Mouse (Mus musculus) MEL (cell line): ENCODE data around the gene Grik5. TPM values are rescaled to one million over a fixed set of nuclear protein-coding genes. Genes with fewer than 3 reads are reported as not detected.

ENCODE experiments used
- DNase-seq: peaks from one replicate; pipeline ENCODE4 v3.0.0; 2011; ENCODE audit warnings: low read depth, low spot score
- H3K27ac ChIP-seq: 2 replicates; pipeline ENCODE4 v1.5.1; 2012; ENCODE audit warnings: low read depth, mild to moderate bottlenecking, control low read depth, low read length, moderate library complexity; ENCODE audit not compliant: control insufficient read depth
- H3K27me3 ChIP-seq, 2 experiments: fragments of 150-350 bp in 1 of 2; sonication (generic) in 1 of 2; 2 replicates each; pipeline ENCODE4 v1.6.1; 2012; ENCODE audit warnings: low read length in 2 of 2, mild to moderate bottlenecking in 2 of 2, improper control_type of control experiment in 1 of 2, moderate library complexity in 1 of 2; ENCODE audit not compliant: insufficient read depth in 2 of 2, control insufficient read depth in 1 of 2
- H3K36me3 ChIP-seq, 2 experiments: 2 replicates each; pipeline ENCODE4 v1.6.1; 2012 to 2014; ENCODE audit warnings: low read length in 2 of 2, improper control_type of control experiment in 1 of 2, inconsistent platforms in 1 of 2, mild to moderate bottlenecking in 1 of 2; ENCODE audit not compliant: insufficient read depth in 2 of 2, control insufficient read depth in 1 of 2
- H3K4me1 ChIP-seq, 2 experiments: fragments of 150-350 bp in 1 of 2; sonication (generic) in 1 of 2; 2 replicates each; pipeline ENCODE4 v1.6.1; 2012; ENCODE audit warnings: low read length in 2 of 2, improper control_type of control experiment in 1 of 2, mild to moderate bottlenecking in 1 of 2; ENCODE audit not compliant: insufficient read depth in 2 of 2, control insufficient read depth in 1 of 2
- H3K4me3 ChIP-seq, 2 experiments: fragments of 150-350 bp in 1 of 2; sonication (generic) in 1 of 2; 2 replicates each; pipeline ENCODE4 v1.5.1; 2012; ENCODE audit warnings: low read depth in 2 of 2, low read length in 2 of 2, mild to moderate bottlenecking in 2 of 2, moderate library complexity in 2 of 2, control low read depth in 1 of 2, improper control_type of control experiment in 1 of 2; ENCODE audit not compliant: control insufficient read depth in 1 of 2, insufficient read depth in 1 of 2
- H3K79me2 ChIP-seq: 2 replicates; pipeline ENCODE4 v1.6.1; 2012; ENCODE audit warnings: mild to moderate bottlenecking, low read length, moderate library complexity; ENCODE audit not compliant: control insufficient read depth, poor library complexity, insufficient read depth
- H3K9ac ChIP-seq: 2 replicates; pipeline ENCODE4 v1.6.1; 2012; ENCODE audit warnings: low read depth, mild to moderate bottlenecking, control low read depth, low read length, moderate library complexity; ENCODE audit not compliant: control insufficient read depth, poor library complexity, severe bottlenecking
- H3K9me3 ChIP-seq: fragments of 150-350 bp; sonication (generic); replicated peaks from 2 replicates; pipeline ENCODE4 v1.6.1; 2012; ENCODE audit warnings: mild to moderate bottlenecking, low read length, improper control_type of control experiment, moderate library complexity; ENCODE audit not compliant: insufficient read depth
- CHD2 ChIP-seq: IDR thresholded peaks from 2 replicates; pipeline ENCODE4 v1.6.1; 2011; ENCODE audit warnings: low read length, improper control_type of control experiment
- CTCF ChIP-seq, 3 experiments: IDR thresholded peaks in 2 of 3; conservative IDR thresholded peaks in 1 of 3; 2 replicates each; pipeline ENCODE4 v1.5.1; 2011 to 2012; ENCODE audit warnings: low read length in 3 of 3, low read depth in 2 of 3, mild to moderate bottlenecking in 2 of 3, improper control_type of control experiment in 1 of 3, inconsistent platforms in 1 of 3, mixed read lengths in 1 of 3, moderate library complexity in 1 of 3; ENCODE audit not compliant: control insufficient read depth in 1 of 3, insufficient read depth in 1 of 3, poor library complexity in 1 of 3, severe bottlenecking in 1 of 3
- E2F4 ChIP-seq: IDR thresholded peaks from 2 replicates; pipeline ENCODE4 v1.6.1; 2011; ENCODE audit warnings: low read depth, low read length, improper control_type of control experiment, borderline replicate concordance
- ELF1 ChIP-seq: IDR thresholded peaks from 2 replicates; pipeline ENCODE4 v1.6.1; 2014; ENCODE audit warnings: low read depth, mild to moderate bottlenecking, inconsistent platforms, low read length, improper control_type of control experiment, moderate library complexity
- EP300 ChIP-seq, 2 experiments: IDR thresholded peaks; 2 replicates each; pipeline ENCODE4 v1.6.1; 2011; ENCODE audit warnings: improper control_type of control experiment in 2 of 2, low read length in 2 of 2, low read depth in 1 of 2, mild to moderate bottlenecking in 1 of 2
- ETS1 ChIP-seq: IDR thresholded peaks from 2 replicates; pipeline ENCODE4 v1.6.1; 2012; ENCODE audit warnings: low read depth, mild to moderate bottlenecking, inconsistent platforms, low read length, improper control_type of control experiment, moderate library complexity
- GABPA ChIP-seq: IDR thresholded peaks from 2 replicates; pipeline ENCODE4 v1.6.1; 2012; ENCODE audit warnings: low read depth, mild to moderate bottlenecking, inconsistent platforms, low read length, improper control_type of control experiment, moderate library complexity
- GATA1 ChIP-seq: IDR thresholded peaks from 2 replicates; pipeline ENCODE4 v1.6.1; 2011; ENCODE audit warnings: low read depth, low read length, improper control_type of control experiment
- JUND ChIP-seq: IDR thresholded peaks from 2 replicates; pipeline ENCODE4 v1.6.1; 2011; ENCODE audit warnings: low read depth, mild to moderate bottlenecking, improper control_type of control experiment, low read length
- MEF2A ChIP-seq: IDR thresholded peaks from 2 replicates; pipeline ENCODE4 v1.6.1; 2014; ENCODE audit warnings: low read depth, mild to moderate bottlenecking, inconsistent platforms, low read length, improper control_type of control experiment; ENCODE audit not compliant: poor library complexity, insufficient replicate concordance, severe bottlenecking; ENCODE audit errors: extremely low read depth
- MXI1 ChIP-seq: IDR thresholded peaks from 2 replicates; pipeline ENCODE4 v1.6.1; 2011; ENCODE audit warnings: mild to moderate bottlenecking, low read depth, low read length, improper control_type of control experiment
- NELFE ChIP-seq: IDR thresholded peaks from 2 replicates; pipeline ENCODE4 v1.6.1; 2011; ENCODE audit warnings: low read depth, low read length, improper control_type of control experiment
- NRF1 ChIP-seq: IDR thresholded peaks from 2 replicates; pipeline ENCODE4 v1.6.1; 2014; ENCODE audit warnings: low read depth, mild to moderate bottlenecking, inconsistent platforms, low read length, improper control_type of control experiment, moderate library complexity; ENCODE audit not compliant: poor library complexity, insufficient read depth, severe bottlenecking
- POLR2AphosphoS2 ChIP-seq: IDR thresholded peaks from 2 replicates; pipeline ENCODE4 v1.6.1; 2011; ENCODE audit warnings: low read length, improper control_type of control experiment
- RAD21 ChIP-seq: IDR thresholded peaks from 2 replicates; pipeline ENCODE4 v1.6.1; 2011; ENCODE audit warnings: mild to moderate bottlenecking, low read depth, low read length, improper control_type of control experiment
- RCOR1 ChIP-seq: IDR thresholded peaks from 2 replicates; pipeline ENCODE4 v1.6.1; 2012; ENCODE audit warnings: low read depth, mild to moderate bottlenecking, inconsistent platforms, low read length, improper control_type of control experiment
- SMC3 ChIP-seq: IDR thresholded peaks from 2 replicates; pipeline ENCODE4 v1.6.1; 2011; ENCODE audit warnings: low read depth, low read length, improper control_type of control experiment
- TCF12 ChIP-seq: IDR thresholded peaks from 2 replicates; pipeline ENCODE4 v1.6.1; 2014; ENCODE audit warnings: low read depth, mild to moderate bottlenecking, inconsistent platforms, low read length, improper control_type of control experiment, moderate library complexity
- USF1 ChIP-seq: IDR thresholded peaks from 2 replicates; pipeline ENCODE4 v1.6.1; 2014; ENCODE audit warnings: low read depth, mild to moderate bottlenecking, inconsistent platforms, low read length, improper control_type of control experiment, moderate library complexity
- ZC3H11A ChIP-seq: IDR thresholded peaks from 2 replicates; pipeline ENCODE4 v1.6.1; 2012; ENCODE audit warnings: low read depth, mild to moderate bottlenecking, inconsistent platforms, low read length, improper control_type of control experiment
- ZKSCAN1 ChIP-seq: IDR thresholded peaks from 2 replicates; pipeline ENCODE4 v1.6.1; 2012; ENCODE audit warnings: low read depth, mild to moderate bottlenecking, inconsistent platforms, low read length, improper control_type of control experiment, moderate library complexity
- ZNF384 ChIP-seq: IDR thresholded peaks from 2 replicates; pipeline ENCODE4 v1.6.1; 2012; ENCODE audit warnings: low read depth, mild to moderate bottlenecking, inconsistent platforms, low read length, improper control_type of control experiment
- polyA plus RNA-seq, 2 experiments: library from polyadenylated mRNA; stranded (reverse) in 1 of 2; unstranded in 1 of 2; fragments of >175 nt in 1 of 2; fragments of >200 nt in 1 of 2; gene quantifications; 2 replicates each; pipeline versions ENCODE4 v1.2.1 to v1.2.4; 2012; ENCODE audit warnings: low replicate concordance in 2 of 2, low read depth in 1 of 2; ENCODE audit not compliant: insufficient read length in 2 of 2, insufficient read depth in 1 of 2, missing spikeins in 1 of 2
- total RNA-seq: library from RNA; depleted of rRNA; stranded (reverse); fragments of 300-350 nt; gene quantifications from 2 replicates; pipeline ENCODE4 v1.2.3, GENCODE M21; 2012

Gene Grik5
- total and polyA plus RNA-seq, 3 experiments: 3.5 to 22.0 TPM; not detected in 1

DNA sequence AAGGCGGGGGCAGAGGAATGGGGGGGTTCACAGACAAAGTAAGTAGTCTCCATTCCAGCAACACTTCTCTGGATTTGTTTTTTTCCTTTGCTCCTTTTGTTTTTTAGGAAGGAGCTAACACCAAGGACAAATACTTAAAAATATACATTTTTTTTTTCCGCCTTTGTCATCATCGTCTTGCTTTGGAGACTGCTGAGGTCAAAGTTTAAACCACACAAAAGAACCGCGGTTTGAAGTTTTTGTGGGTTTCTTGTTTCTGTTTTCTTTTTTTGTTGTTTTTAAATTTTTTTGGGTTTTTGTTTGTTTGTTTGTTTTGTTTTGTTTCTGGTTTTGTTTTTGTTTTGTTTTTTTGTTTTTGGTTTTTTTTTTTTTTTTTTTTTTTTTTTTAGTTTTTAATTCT lies 15.8 kb upstream of the Grik5 start:
- H3K36me3 ChIP-seq: peaks cover 2 to 22% of the 10 kb centered on the region in 2 experiments; a peak in 3 of 4 replicates
- TF ChIP-seq ZKSCAN1: no peak
- no peak for TF ChIP-seq POLR2AphosphoS2
- no peak for TF ChIP-seq ELF1
- TF ChIP-seq CHD2: no peak
- no peak for TF ChIP-seq ETS1
- no peak for TF ChIP-seq NELFE
- peaks cover 3 to 23% of the 10 kb centered on the region in 2 experiments; a peak in 3 of 4 replicates for H3K4me1 ChIP-seq
- H3K27ac ChIP-seq: no peak overlapping the region
- H3K9ac ChIP-seq: no peak overlapping the region
- H3K79me2 ChIP-seq: no peaks in the 10 kb centered on the region; the same call in 1 of the 2 replicates
- no peak for DNase-seq
- H3K27me3 ChIP-seq: no peaks in the 10 kb centered on the region
- no peaks in the 10 kb centered on the region for H3K9me3 ChIP-seq
- no peak overlapping the region for H3K4me3 ChIP-seq

DNA sequence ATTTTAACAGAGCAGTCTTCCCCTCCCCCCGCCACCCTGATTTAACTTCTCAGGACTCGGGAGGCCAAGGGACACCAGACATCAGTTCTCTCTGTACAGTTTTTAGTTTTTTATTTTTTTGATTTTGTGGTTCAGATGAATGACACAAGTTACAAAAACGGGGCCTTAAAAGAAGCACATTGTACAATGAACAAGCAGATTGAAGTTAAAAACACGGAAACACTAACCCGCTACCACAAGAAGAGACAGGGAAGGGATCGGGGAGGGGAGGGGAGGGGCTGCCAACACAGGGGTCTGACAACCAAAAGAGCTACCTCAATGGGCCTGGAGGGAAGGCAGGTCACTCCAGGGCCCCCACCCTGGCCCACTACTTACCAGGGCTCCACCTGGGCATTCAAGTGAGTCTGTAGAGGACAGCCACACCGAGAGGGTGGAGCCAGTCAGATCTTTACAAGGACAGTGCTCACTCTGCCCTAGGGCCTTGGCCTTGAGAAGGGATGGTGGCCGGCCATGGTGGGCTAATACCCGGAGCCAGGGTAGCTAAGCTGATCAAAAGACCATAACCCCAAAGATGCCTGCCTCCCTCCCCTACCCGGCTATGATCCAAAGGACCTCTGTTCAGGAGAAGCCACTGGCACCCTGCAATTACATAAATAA lies 15.2 kb upstream of the Grik5 start:
- H3K79me2 ChIP-seq: no peaks in the 10 kb centered on the region; the same call in 1 of the 2 replicates
- no peaks in the 10 kb centered on the region for H3K9me3 ChIP-seq
- no peak overlapping the region for H3K4me3 ChIP-seq
- H3K4me1 ChIP-seq: peaks cover 3 to 24% of the 10 kb centered on the region in 2 experiments; a peak in 3 of 4 replicates
- TF ChIP-seq GATA1: no peak
- TF ChIP-seq RCOR1: no peak
- TF ChIP-seq NRF1: no peak
- no peak for TF ChIP-seq SMC3
- no peak for TF ChIP-seq MXI1
- TF ChIP-seq GABPA: no peak
- no peak for TF ChIP-seq MEF2A
- no peak for TF ChIP-seq NELFE
- no peak for TF ChIP-seq POLR2AphosphoS2
- no peak for TF ChIP-seq TCF12
- TF ChIP-seq CHD2: no peak
- TF ChIP-seq, all 39 proteins: peak for 0
- no peak for DNase-seq
- Histone ChIP-seq H3K27ac (no peak overlapping the region), H3K27me3 (no peaks in the 10 kb centered on the region), H3K9ac (no peak overlapping the region), H3K36me3 (peaks cover 2 to 22% of the 10 kb centered on the region in 2 experiments; a peak in 3 of 4 replicates)

DNA sequence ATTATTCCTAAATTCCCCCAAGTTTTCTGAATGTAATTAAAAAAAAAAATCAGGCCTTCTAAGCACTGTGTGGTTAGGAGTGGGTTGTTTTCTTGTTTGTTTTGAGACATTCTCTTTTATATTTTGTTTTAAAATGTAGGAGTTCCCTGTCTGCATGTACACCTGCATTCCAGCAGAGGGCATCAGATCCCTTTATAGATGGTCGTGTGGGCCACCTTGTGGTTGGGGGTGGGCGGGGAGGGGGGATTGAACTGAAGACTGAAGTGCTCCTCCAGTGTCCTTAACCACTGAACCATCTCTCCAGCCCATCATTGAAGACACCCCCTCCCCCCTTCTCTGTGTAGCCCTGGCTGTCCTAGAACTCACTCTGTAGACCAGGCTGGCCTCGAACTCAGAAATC lies 14.5 kb upstream of the Grik5 start:
- Histone ChIP-seq H3K36me3 (peaks cover 4 to 22% of the 10 kb centered on the region in 2 experiments), H3K4me1 (peaks cover 3 to 24% of the 10 kb centered on the region in 2 experiments; a peak in 3 of 4 replicates), H3K27me3 (no peaks in the 10 kb centered on the region), H3K4me3 (no peak overlapping the region), H3K9me3 (no peaks in the 10 kb centered on the region), H3K27ac (no peak overlapping the region)
- peak; percentile 46 for DNase-seq
- TF ChIP-seq ZNF384 (no peak), RAD21 (peak; percentile 32), ZC3H11A (peak; percentile 12; the same call in 1 of the 2 replicates), USF1 (no peak), E2F4 (no peak), JUND (no peak), NRF1 (no peak), GATA1 (no peak), CTCF (IDR thresholded peaks at IDR 0.05 in 2 of 3, conservative IDR thresholded peaks at IDR 0.05 in 1 of 3; ENCODE audit: control insufficient read depth in 1 of 3, insufficient read depth in 1 of 3, low read depth in 2 of 3, low read length in 3 of 3, poor library complexity in 1 of 3, severe bottlenecking in 1 of 3) (peak; percentile 28 to 69 (median 61); a peak in 5 of 6 replicates), EP300 (IDR thresholded peaks at IDR 0.05; ENCODE audit: low read depth in 1 of 2, low read length in 2 of 2) (no peak), NELFE (no peak), SMC3 (peak; percentile 52)
- TF ChIP-seq, all 39 proteins: peak for 4
- H3K79me2 ChIP-seq: peaks cover 2% of the 10 kb centered on the region; the same call in 1 of the 2 replicates
- no peak overlapping the region for H3K9ac ChIP-seq
